Mouse (Mus musculus) intestine, postnatal 0 days (tissue): ENCODE data around the gene Cpa4. TPM values are rescaled to one million over a fixed set of nuclear protein-coding genes. Genes with fewer than 3 reads are reported as not detected.

Source experiments
- ATAC-seq: fragments of 200-750 bp; cut with Nextera tagmentation; 2 replicates; pipeline ENCODE4 v1.8.0; 2017; ENCODE audit warnings: mild to moderate bottlenecking, moderate TSS enrichment, moderate library complexity
- H3K27ac ChIP-seq: fragments of 300-500 bp; sonication (generic); 2 replicates; pipeline ENCODE4 v1.5.1; 2014; ENCODE audit warnings: mild to moderate bottlenecking, low read depth, low read length, moderate library complexity
- H3K27me3 ChIP-seq: fragments of 300-500 bp; sonication (generic); replicated peaks from 2 replicates; pipeline ENCODE4 v1.6.1; 2014; ENCODE audit warnings: low read length, mixed read lengths; ENCODE audit not compliant: control insufficient read depth, insufficient read depth
- H3K36me3 ChIP-seq: fragments of 300-500 bp; sonication (generic); 2 replicates; pipeline ENCODE4 v1.6.1; 2014; ENCODE audit warnings: mild to moderate bottlenecking, moderate library complexity; ENCODE audit not compliant: control insufficient read depth, insufficient read depth
- H3K4me1 ChIP-seq: fragments of 300-500 bp; sonication (generic); replicated peaks from 2 replicates; pipeline ENCODE4 v1.6.1; 2014; ENCODE audit warnings: antibody characterized with exemption, low read length, mixed read lengths; ENCODE audit not compliant: control insufficient read depth, insufficient read depth
- H3K4me2 ChIP-seq: fragments of 300-500 bp; sonication (generic); replicated peaks from 2 replicates; pipeline ENCODE4 v1.6.1; 2014; ENCODE audit warnings: low read depth, mild to moderate bottlenecking, moderate library complexity
- H3K4me3 ChIP-seq: fragments of 300-500 bp; sonication (generic); 2 replicates; pipeline ENCODE4 v1.5.1; 2014; ENCODE audit warnings: low read depth, low read length
- H3K9ac ChIP-seq: fragments of 300-500 bp; sonication (generic); 2 replicates; pipeline ENCODE4 v1.6.1; 2014; ENCODE audit warnings: mild to moderate bottlenecking, low read depth, low read length
- H3K9me3 ChIP-seq: fragments of 300-500 bp; sonication (generic); 2 replicates; pipeline ENCODE4 v1.6.1; 2016; ENCODE audit warnings: mixed run types; ENCODE audit not compliant: control insufficient read depth
- CTCF ChIP-seq: sonication (generic); IDR thresholded peaks from 2 replicates; pipeline ENCODE4 v1.5.1; 2016; ENCODE audit warnings: low read depth, mild to moderate bottlenecking, control low read depth, antibody characterized with exemption, moderate library complexity
- WGBS: fragments of 180-500 bp; shearing (Covaris S2); extraction: QIAGEN DNeasy Blood & Tissue Kit; methylation state at CpG from one replicate; pipeline ENCODE4 v1.1.7; 2014; 5-methylcytosine and 5-hydroxymethylcytosine counted together
- polyA plus RNA-seq: library from polyadenylated mRNA; unstranded; fragments of >200 nt; fragmentation: Nextera tagmentation; extraction: Ambion mirVana; gene quantifications from 2 replicates; pipeline ENCODE4 v1.2.1, GENCODE M21; 2015

The Cpa4 gene
- polyA plus RNA-seq, 1 experiment from 2014 or later: 0.04 TPM

DNA sequence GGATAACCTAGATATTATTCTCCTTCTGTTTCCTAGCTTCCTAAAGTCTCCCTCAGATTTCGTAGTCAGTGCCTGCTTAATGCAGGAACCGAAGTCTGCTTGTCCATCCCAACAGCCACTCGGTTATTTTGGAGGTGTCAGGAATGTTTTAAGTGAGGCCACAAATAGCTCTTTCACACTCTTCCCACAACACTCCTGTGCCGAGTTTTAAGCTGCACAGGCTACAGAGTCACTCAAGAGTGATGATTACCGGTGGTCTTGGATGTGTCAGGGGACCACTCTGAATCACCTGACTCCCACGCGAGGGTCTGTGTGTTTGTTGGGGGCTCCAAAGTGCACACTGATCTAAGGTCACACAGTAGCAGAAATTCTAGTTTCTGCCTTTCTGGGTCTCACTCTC, 22.5 kb upstream of the Cpa4 start:
- 89% methylated on average over 7 of the region's 7 CpGs for WGBS
- Histone ChIP-seq H3K27me3 (no peaks in the 10 kb centered on the region), H3K4me1 (peaks cover 3% of the 10 kb centered on the region; the same call in 1 of the 2 replicates), H3K27ac (no peak overlapping the region), H3K36me3 (no peaks in the 10 kb centered on the region), H3K9me3 (no peaks in the 10 kb centered on the region), H3K4me3 (no peak overlapping the region), H3K9ac (no peak overlapping the region), H3K4me2 (no peak overlapping the region)
- no peak for ATAC-seq
- no peak for TF ChIP-seq CTCF

DNA sequence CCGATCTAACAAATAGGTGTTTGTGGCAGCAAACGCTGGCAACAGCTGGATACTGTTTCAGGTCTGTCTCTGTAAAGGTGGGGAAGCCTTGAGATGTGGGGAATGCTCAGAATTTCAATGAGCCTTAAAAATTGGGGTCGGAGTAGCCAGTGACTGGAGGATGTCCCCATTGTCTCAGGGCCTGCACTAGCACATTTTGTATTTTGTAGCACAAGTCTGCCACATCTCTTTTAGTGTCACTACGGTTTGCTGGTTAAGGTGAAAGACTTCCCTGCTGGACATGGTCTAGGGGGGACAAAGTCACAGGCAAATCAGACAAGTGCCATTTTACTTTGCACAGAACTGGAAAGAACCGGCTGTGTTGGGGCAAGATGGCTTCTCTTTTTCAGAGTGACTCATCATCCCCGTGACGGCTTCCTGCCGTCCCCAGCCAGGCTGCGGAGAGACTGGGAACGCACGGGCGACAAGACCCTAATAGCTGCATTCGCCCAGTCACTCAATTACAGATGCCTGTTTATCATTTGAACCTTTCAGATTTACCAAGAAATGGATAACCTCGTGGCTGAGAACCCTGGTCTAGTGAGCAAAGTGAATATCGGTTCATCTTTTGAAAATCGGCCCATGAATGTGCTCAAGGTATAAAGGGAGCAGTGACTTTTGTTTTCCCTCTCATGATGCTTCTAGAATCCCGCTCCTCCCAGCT, 21.4 kb upstream of the Cpa4 start:
- H3K27ac ChIP-seq: 0 out of 2 replicates have a peak overlapping the region, but pooled peaks have one; percentile 15
- no peak overlapping the region for H3K9ac ChIP-seq
- TF ChIP-seq CTCF: no peak
- no peaks in the 10 kb centered on the region for H3K27me3 ChIP-seq
- H3K4me1 ChIP-seq: 0 out of 2 replicates have a peak, but pooled peaks cover 3% of the 10 kb centered on the region
- peak overlapping the region; percentile 62 for H3K4me2 ChIP-seq
- H3K4me3 ChIP-seq: peak overlapping the region; percentile 28
- no peaks in the 10 kb centered on the region for H3K9me3 ChIP-seq
- peak; percentile 38; the same call in 1 of the 2 replicates for ATAC-seq
- no peaks in the 10 kb centered on the region for H3K36me3 ChIP-seq
- 23% methylated on average over 17 of the region's 17 CpGs for WGBS

GRCm38 (mm10) chr6:30547274-30547645, 20.9 kb upstream of the Cpa4 start:
- 1% methylated on average over 17 of the region's 17 CpGs for WGBS
- Histone ChIP-seq H3K36me3 (no peaks in the 10 kb centered on the region), H3K4me3 (peak overlapping the region; percentile 28), H3K9ac (no peak overlapping the region), H3K9me3 (no peaks in the 10 kb centered on the region), H3K4me1 (0 out of 2 replicates have a peak, but pooled peaks cover 3% of the 10 kb centered on the region), H3K27me3 (no peaks in the 10 kb centered on the region), H3K4me2 (peak overlapping the region; percentile 62), H3K27ac (no peak overlapping the region)
- no peak for ATAC-seq
- no peak for TF ChIP-seq CTCF

DNA sequence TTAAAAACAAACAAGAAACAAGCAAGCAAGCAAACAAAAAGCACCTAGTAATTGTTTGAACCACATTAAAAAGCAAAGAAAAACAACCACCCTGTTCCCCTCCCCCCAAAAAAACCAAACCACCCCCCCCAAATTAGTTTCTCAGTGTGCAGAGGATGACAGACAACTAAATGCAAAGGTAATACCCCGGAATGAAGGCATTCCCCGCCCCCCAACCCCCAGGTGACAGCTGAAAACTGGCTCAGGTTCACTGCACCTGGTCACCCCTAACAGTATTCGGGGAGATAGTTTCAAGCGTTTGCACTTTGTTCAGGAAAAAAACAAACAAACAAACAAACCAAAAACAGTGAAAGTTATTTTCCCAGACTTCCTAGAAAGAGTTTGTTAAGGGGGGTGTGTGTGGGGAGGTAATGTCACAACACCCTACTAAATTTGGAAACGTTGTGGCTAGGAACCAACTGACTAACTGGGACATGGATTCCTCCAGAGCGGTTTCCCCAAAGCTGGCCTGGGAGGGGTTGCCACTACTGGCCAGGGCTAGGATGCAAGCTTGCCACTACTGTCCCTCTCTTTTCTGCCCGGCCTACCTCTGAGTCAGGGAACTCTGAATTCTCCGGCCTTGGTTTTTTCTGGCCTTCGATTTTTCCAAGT, 20.4 kb upstream of the Cpa4 start:
- peak overlapping the region; percentile 62 for H3K4me2 ChIP-seq
- TF ChIP-seq CTCF: no peak
- no peak overlapping the region; the same call in 1 of the 2 replicates for H3K4me3 ChIP-seq
- H3K9me3 ChIP-seq: no peaks in the 10 kb centered on the region
- 65% methylated on average over 9 of the region's 9 CpGs for WGBS
- no peak overlapping the region for H3K27ac ChIP-seq
- ATAC-seq: no peak
- no peaks in the 10 kb centered on the region for H3K27me3 ChIP-seq
- 0 out of 2 replicates have a peak, but pooled peaks cover 3% of the 10 kb centered on the region for H3K4me1 ChIP-seq
- no peak overlapping the region for H3K9ac ChIP-seq
- no peaks in the 10 kb centered on the region for H3K36me3 ChIP-seq

GRCm38 (mm10) chr6:30549231-30549761, 18.9 kb upstream of the Cpa4 start:
- no peak for ATAC-seq
- no peaks in the 10 kb centered on the region for H3K36me3 ChIP-seq
- H3K27ac ChIP-seq: no peak overlapping the region
- H3K9ac ChIP-seq: no peak overlapping the region
- WGBS: 40% methylated on average over 15 of the region's 15 CpGs
- H3K4me3 ChIP-seq: no peak overlapping the region
- no peak overlapping the region for H3K4me2 ChIP-seq
- H3K9me3 ChIP-seq: no peaks in the 10 kb centered on the region
- H3K27me3 ChIP-seq: no peaks in the 10 kb centered on the region
- 0 out of 2 replicates have a peak, but pooled peaks cover 3% of the 10 kb centered on the region for H3K4me1 ChIP-seq
- TF ChIP-seq CTCF: no peak

GRCm38 (mm10) chr6:30550496-30551192, 17.5 kb upstream of the Cpa4 start:
- Histone ChIP-seq H3K9me3 (no peaks in the 10 kb centered on the region), H3K27me3 (no peaks in the 10 kb centered on the region), H3K4me1 (0 out of 2 replicates have a peak, but pooled peaks cover 3% of the 10 kb centered on the region), H3K36me3 (no peaks in the 10 kb centered on the region), H3K4me2 (no peak overlapping the region), H3K27ac (no peak overlapping the region), H3K4me3 (no peak overlapping the region), H3K9ac (no peak overlapping the region)
- ATAC-seq: no peak
- no peak for TF ChIP-seq CTCF
- 86% methylated on average over 7 of the region's 7 CpGs for WGBS
